Mouse (Mus musculus): ENCODE data around the gene Rad54l2. TPM values are rescaled to one million over a fixed set of nuclear protein-coding genes. Genes with fewer than 3 reads are reported as not detected.

Gene Rad54l2
- total RNA-seq, 2 experiments from 2014 or later = 15.7 to 16.6 TPM

Other genes with a start within 250 kb of the Rad54l2 start
- gene Iqcf3, start 227.6 kb downstream of the Rad54l2 start, total RNA-seq (2021) = not detected
- gene Iqcf4, start 218.2 kb downstream of the Rad54l2 start, total RNA-seq (2021) = not detected
- gene Iqcf6, start 162.6 kb downstream of the Rad54l2 start, total RNA-seq (2021) = not detected
- 10 to 100 TPM; 50.5 to 52.2 TPM for gene Grm2, start 133.1 kb downstream of the Rad54l2 start, total RNA-seq (2021)
- gene Tex264, start 103.3 kb downstream of the Rad54l2 start, total RNA-seq (2021) = 100 to 1,000 TPM in 1 of 2 experiments, 10 to 100 TPM in 1; 99.4 to 103 TPM
- gene Dcaf1, start 32.7 kb upstream of the Rad54l2 start, total RNA-seq (2021) = 10 to 100 TPM; 31.4 to 40.4 TPM
- gene Rbm15b, start 98.2 kb upstream of the Rad54l2 start, total RNA-seq (2021) = 10 to 100 TPM; 56.2 to 60.2 TPM
- gene Manf, start 102.8 kb upstream of the Rad54l2 start, total RNA-seq (2021) = 100 to 1,000 TPM; 130 to 147 TPM

Data from left cerebral cortex, adult 18-20 months (tissue).